Mouse (Mus musculus): ENCODE data around the gene Frrs1. TPM values are rescaled to one million over a fixed set of nuclear protein-coding genes. Genes with fewer than 3 reads are reported as not detected.
A peak's percentile ranks its signal among the peaks of the same experiment; 100 is the strongest.
"Not testable (repeated sequence)": the region's sequence is repeated elsewhere in the genome, so short reads cannot be mapped to it uniquely, and the experiment has no call there.

Frrs1 gene
- polyA plus RNA-seq (2015; fragmentation: Nextera tagmentation; extraction: Ambion mirVana) = 22.7 and 23.5 TPM in 2 replicates

DNA sequence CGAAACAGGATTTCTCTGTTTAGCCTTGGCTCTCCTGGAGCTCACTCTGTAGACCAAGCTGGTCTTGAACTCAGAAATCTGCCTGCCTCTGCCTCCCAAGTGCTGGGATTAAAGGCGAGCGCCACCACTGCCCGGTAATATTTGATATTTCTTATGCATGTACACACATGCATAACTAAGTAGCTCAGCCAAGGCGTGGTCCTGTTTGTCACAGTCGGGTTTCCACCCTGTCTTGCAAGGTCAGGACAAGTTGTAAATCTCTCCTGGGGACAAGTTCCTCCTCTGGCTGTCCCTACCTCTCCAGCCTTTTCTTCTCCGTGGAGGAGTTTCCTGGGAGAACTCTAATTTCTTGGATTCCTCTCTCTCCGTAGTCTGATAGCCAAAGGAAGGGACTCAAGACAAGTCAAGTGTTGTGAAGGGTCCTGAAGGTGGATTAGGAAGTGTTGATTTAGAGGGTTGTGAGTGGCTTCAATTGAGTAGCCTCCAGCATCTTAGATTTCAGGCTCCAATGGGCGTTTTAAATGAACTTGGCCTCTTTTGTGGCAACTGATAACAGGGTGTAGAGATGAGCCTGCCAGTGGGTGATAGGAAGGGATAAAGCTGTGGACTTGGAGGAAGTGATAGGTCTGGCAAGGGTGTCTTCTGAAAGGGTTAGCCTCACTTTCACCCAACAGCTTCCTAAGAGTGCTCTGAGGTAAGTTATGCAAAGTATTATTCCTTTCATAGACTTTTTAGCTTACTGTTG lies at the start of gene Frrs1:
Gene Frrs1, plus strand, starts transcription at position 524 of the 745 bp plus-strand sequence.
- no peak within 1 kb of the TSS for H3K27ac ChIP-seq
- no peak within 1 kb of the TSS for H3K4me2 ChIP-seq
- WGBS = 70% methylated on average over 9 of the region's 9 CpGs
- no peak within 1 kb of the TSS for H3K4me3 ChIP-seq (replicated peaks)
- ATAC-seq (replicated peaks; ENCODE audit: low FRiP score) = peak; percentile 60; the same call in 1 of the 2 replicates
- no peak within 1 kb of the TSS for H3K9ac ChIP-seq
- H3K9me3 ChIP-seq (replicated peaks) = no peaks in the 10 kb centered on the region
- H3K4me1 ChIP-seq = peaks cover 7% of the 10 kb centered on the region; the same call in 1 of the 2 replicates
- H3K27me3 ChIP-seq = no peaks in the 10 kb centered on the region
- H3K36me3 ChIP-seq = no peaks in the 10 kb centered on the region

DNA sequence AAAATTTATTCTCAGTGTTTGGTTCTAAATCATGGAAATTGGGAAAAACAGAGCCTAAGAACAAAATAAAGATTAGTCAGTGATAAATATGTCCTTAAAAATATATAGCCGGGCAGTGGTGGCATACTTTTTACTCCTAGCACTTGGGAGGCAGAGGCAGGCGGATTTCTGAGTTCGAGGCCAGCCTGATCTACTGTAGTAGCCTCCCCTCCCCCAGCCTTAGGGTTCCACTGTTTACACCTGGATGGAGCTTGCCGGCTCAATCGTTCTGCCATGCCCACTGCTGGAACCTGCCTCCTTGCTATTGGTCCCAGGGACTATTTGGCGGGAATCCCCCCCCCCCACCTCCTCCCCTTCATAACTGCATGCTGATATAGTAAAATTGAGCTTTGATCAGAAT lies 48.9 kb upstream of the Frrs1 start:
- H3K27me3 ChIP-seq; H3K27ac ChIP-seq; H3K9me3 ChIP-seq (replicated peaks); ATAC-seq (replicated peaks; ENCODE audit: low FRiP score); H3K36me3 ChIP-seq; H3K9ac ChIP-seq; H3K4me3 ChIP-seq (replicated peaks); H3K4me2 ChIP-seq: not testable (repeated sequence)
- WGBS = 80% methylated on average over 6 of the region's 6 CpGs
- H3K4me1 ChIP-seq = peaks cover 15% of the 10 kb centered on the region; the same call in 1 of the 2 replicates

DNA sequence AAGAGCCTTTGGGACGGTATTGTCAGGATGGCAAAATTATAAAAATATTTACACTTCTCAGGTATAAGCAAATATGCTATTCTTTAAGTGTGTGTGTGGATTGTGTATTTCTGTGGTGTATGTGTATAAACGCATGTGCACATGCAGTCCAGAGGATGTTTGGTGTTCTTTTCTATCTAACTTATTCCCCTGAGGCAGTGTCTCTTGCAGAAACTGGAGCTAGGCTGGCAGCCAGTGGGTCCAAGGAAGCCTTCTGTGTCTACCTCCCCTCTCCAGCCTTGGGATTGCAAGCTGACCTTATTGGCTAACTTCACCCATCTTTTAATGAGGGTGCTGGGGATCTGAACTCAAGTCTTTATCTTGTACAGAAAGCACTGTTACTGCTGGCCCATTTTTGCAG lies 46.3 kb upstream of the Frrs1 start:
- H3K27ac ChIP-seq = no peak overlapping the region
- H3K4me2 ChIP-seq = no peak overlapping the region
- H3K9ac ChIP-seq = no peak overlapping the region
- no peaks in the 10 kb centered on the region for H3K9me3 ChIP-seq (replicated peaks)
- H3K4me1 ChIP-seq = peaks cover 4% of the 10 kb centered on the region; the same call in 1 of the 2 replicates
- no peaks in the 10 kb centered on the region for H3K27me3 ChIP-seq
- no peak overlapping the region for H3K4me3 ChIP-seq (replicated peaks)
- ATAC-seq (replicated peaks; ENCODE audit: low FRiP score) = no peak
- 94% methylated on average over 2 of the region's 2 CpGs for WGBS
- no peaks in the 10 kb centered on the region for H3K36me3 ChIP-seq

DNA sequence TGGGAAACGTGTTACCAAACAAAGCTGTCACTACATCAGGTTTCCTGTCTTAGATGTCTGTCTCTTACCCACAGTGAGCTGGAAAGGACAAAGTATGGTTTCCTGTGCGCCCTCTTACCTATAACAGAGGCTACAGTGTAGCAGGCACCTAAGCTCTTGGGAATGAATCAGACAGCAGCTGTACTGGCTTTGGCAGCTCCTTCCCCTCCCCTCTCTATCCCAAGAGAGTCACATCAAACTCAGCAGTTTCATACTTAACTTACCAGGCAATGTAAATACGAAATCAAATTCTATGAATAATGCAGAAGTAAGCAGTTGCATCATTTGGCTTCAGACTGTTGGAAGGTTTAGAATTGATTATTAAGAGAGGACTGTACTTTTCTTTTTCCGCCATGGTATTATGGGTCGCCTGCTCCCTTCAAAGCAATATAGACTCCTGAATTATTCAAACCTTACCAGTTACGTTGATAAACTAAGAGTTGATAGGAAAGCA lies 43.9 kb upstream of the Frrs1 start:
- Histone ChIP-seq H3K9ac (no peak overlapping the region), H3K27me3 (no peaks in the 10 kb centered on the region), H3K27ac (no peak overlapping the region), H3K4me3 (replicated peaks) (no peak overlapping the region), H3K36me3 (no peaks in the 10 kb centered on the region), H3K4me1 (no peaks in the 10 kb centered on the region), H3K4me2 (no peak overlapping the region), H3K9me3 (replicated peaks) (no peaks in the 10 kb centered on the region)
- WGBS = 77% methylated on average over 6 of the region's 6 CpGs
- no peak for ATAC-seq (replicated peaks; ENCODE audit: low FRiP score)

DNA sequence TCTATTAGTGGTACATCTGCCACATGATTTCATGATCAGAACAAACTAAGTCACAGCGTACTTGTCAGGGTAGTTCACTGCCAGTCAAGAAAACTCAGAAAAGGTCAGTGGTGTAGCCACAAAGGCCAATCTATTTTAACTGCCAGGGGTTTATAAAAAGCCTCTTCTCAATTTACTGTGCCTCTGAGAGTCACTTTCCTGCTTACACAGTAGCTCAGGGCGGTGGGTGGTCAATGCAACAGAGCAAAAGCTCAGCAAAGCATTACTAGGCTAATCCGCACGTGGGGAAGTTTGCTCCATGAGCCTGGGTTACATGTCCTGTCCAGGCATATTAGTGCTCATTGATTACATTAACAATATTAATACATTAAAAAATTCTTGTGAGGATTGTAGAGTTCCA lies 43.3 kb upstream of the Frrs1 start:
- ATAC-seq (replicated peaks; ENCODE audit: low FRiP score) = no peak
- Histone ChIP-seq H3K36me3 (no peaks in the 10 kb centered on the region), H3K4me1 (no peaks in the 10 kb centered on the region), H3K27me3 (no peaks in the 10 kb centered on the region), H3K27ac (no peak overlapping the region), H3K4me3 (replicated peaks) (no peak overlapping the region), H3K9ac (no peak overlapping the region), H3K9me3 (replicated peaks) (no peaks in the 10 kb centered on the region), H3K4me2 (no peak overlapping the region)
- 72% methylated on average over 4 of the region's 4 CpGs for WGBS

DNA sequence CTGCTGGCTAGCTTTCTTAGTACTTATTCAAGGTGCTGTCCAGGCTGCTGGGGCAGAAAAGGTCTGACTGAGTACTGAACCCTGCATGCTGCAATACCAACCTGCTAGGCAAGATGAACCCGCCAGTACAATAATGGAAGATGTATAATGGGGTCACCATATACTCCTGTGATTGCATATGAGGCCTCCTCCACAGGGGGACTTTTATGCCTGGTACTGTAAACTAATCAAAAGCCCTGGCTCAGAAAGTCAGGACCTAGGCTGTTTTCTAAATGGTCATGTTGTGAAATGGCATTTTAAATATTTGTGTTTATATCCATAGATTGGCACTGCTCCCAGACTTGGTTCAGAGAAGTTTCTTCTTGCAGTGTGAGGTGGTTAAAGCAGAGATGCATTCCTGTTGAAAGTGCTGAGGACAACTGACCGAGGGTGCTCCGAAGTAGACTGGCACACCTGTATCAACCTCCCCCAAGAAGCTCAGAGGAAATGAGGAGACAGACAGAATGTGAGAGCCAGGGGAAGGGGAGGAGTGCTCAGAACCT lies 42.5 kb upstream of the Frrs1 start:
- H3K36me3 ChIP-seq = no peaks in the 10 kb centered on the region
- no peak overlapping the region for H3K4me2 ChIP-seq
- H3K9me3 ChIP-seq (replicated peaks) = no peaks in the 10 kb centered on the region
- no peak overlapping the region for H3K9ac ChIP-seq
- no peaks in the 10 kb centered on the region for H3K4me1 ChIP-seq
- H3K4me3 ChIP-seq (replicated peaks) = no peak overlapping the region
- WGBS = 85% methylated on average over 3 of the region's 3 CpGs
- H3K27me3 ChIP-seq = no peaks in the 10 kb centered on the region
- no peak for ATAC-seq (replicated peaks; ENCODE audit: low FRiP score)
- no peak overlapping the region for H3K27ac ChIP-seq

DNA sequence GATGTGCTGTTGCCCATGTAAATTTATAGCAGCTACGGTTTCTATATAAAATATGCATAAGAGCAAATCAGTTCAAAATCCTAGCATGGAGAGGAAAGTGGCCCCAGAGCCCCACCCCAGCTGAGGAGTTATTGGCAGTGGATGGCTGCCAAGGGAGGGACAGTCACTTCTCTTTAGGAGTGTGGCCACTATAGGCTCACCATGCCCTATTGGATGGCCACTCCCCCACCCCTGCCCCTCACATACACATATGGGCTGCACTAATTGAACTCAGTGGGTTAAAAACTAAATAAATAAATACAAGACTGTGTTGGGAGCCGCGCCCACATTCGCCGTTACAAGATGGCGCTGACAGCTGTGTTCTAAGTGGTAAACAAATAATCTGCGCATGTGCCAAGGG lies 42.0 kb upstream of the Frrs1 start:
- H3K9me3 ChIP-seq (replicated peaks) = no peaks in the 10 kb centered on the region

DNA sequence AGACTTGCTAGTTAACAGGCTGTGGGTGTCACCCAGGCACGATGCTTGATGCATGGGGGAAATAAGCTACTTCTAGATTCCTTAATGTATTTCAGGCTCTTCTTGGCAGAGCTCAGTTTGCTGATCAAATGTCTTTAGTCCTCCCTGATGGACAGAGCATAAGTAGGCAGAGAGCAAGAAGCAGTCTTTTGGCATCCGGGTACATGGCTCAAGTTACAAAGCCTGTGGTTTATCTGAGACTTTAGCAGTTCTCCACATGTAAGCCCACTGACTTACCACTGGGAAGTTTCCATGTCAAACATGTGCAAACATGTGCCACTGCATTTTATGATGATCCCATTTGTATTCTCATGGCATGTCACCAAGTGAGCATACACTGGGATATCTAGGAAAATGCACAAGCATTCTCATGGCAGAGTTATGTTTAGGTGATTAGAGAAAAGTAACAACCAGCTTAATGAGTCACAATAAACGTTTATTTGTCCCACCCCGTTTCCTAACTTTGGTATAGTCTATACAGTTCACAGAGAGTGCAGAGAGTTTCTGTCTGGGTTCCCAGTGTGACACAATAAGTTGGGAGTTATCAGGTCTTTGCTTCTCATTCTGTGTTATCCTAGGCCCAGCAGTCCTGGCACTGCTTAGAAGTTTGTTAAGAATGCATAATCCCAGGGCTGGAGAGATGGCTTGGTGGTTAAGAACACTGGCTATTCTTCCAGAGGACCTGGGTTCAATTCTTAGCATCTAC lies 32.6 kb upstream of the Frrs1 start:
- ATAC-seq (replicated peaks; ENCODE audit: low FRiP score) = no peak
- H3K4me3 ChIP-seq (replicated peaks) = no peak overlapping the region
- H3K4me1 ChIP-seq = no peaks in the 10 kb centered on the region
- H3K36me3 ChIP-seq = no peaks in the 10 kb centered on the region
- H3K4me2 ChIP-seq = no peak overlapping the region
- no peaks in the 10 kb centered on the region for H3K9me3 ChIP-seq (replicated peaks)
- no peak overlapping the region for H3K27ac ChIP-seq
- 71% methylated on average over 4 of the region's 4 CpGs for WGBS
- no peak overlapping the region for H3K9ac ChIP-seq
- no peaks in the 10 kb centered on the region for H3K27me3 ChIP-seq

More for the DNA sequence above, 42.0 kb upstream of the Frrs1 start:
- no peak overlapping the region for H3K9ac ChIP-seq
- H3K36me3 ChIP-seq = no peaks in the 10 kb centered on the region
- WGBS = 98% methylated on average over 7 of the region's 7 CpGs
- no peak overlapping the region for H3K4me2 ChIP-seq
- no peak for ATAC-seq (replicated peaks; ENCODE audit: low FRiP score)
- no peak overlapping the region for H3K27ac ChIP-seq
- H3K4me1 ChIP-seq = no peaks in the 10 kb centered on the region
- H3K27me3 ChIP-seq = no peaks in the 10 kb centered on the region
- H3K4me3 ChIP-seq (replicated peaks) = no peak overlapping the region

DNA sequence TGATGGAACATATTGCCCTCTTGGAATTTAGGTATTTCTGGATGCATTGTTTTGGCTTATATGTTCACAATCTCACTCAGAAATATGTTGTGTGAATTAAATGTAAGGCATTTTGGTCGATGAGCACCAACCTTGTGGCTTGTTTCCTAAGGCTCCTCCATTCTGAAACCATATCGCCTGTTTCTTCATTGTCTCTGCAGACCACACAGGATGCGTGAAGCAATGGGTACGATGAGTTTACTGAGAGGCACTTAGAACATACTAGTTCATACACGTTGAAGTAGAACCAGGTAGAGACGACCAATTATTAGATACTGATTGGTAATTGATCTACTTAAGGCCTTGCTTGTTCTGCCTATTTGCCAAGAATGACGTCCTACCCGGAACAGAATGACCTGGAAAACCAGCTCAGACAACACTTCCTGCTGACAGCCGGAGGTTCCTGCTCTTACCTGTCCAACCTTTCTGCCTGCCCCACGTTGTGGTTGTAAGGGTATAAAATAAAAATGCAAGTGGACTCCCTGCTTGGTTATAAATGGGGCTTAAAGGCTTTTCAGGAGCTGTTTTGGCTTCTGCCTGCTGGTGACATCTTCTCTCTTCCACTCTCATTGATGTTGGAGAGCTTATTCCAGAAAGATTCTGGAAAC lies 29.9 kb upstream of the Frrs1 start:
- Histone ChIP-seq H3K27ac (no peak overlapping the region), H3K36me3 (no peaks in the 10 kb centered on the region), H3K4me2 (no peak overlapping the region), H3K9ac (no peak overlapping the region), H3K4me1 (no peaks in the 10 kb centered on the region), H3K9me3 (replicated peaks) (no peaks in the 10 kb centered on the region), H3K4me3 (replicated peaks) (no peak overlapping the region), H3K27me3 (no peaks in the 10 kb centered on the region)
- 88% methylated on average over 10 of the region's 10 CpGs for WGBS
- no peak for ATAC-seq (replicated peaks; ENCODE audit: low FRiP score)

DNA sequence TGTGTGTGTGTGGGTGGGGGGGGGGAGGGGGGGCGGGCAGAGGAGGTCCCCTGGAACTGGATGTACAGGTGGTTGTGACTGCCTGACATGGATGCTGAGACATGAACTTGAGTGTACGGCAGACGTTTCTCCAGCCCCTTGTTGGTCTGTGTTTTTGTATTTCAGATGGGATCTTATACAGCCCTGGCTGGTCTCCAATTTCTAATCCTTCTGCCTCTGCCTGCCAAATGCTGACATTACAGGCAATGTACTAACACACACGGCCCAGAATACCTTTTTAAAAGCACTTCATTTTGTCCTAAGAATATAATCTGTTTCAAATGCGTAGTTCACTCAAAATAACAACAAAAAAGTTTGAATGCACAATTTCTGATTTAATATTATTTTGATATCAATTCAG lies 27.9 kb upstream of the Frrs1 start:
- H3K9ac ChIP-seq = no peak overlapping the region
- no peak overlapping the region for H3K4me3 ChIP-seq (replicated peaks)
- WGBS = 74% methylated on average over 5 of the region's 5 CpGs
- no peaks in the 10 kb centered on the region for H3K36me3 ChIP-seq
- H3K4me2 ChIP-seq = no peak overlapping the region
- H3K27ac ChIP-seq = no peak overlapping the region
- no peaks in the 10 kb centered on the region for H3K27me3 ChIP-seq
- 0 out of 2 replicates have a peak, but pooled peaks cover 4% of the 10 kb centered on the region for H3K4me1 ChIP-seq
- ATAC-seq (replicated peaks; ENCODE audit: low FRiP score) = no peak
- no peaks in the 10 kb centered on the region for H3K9me3 ChIP-seq (replicated peaks)

DNA sequence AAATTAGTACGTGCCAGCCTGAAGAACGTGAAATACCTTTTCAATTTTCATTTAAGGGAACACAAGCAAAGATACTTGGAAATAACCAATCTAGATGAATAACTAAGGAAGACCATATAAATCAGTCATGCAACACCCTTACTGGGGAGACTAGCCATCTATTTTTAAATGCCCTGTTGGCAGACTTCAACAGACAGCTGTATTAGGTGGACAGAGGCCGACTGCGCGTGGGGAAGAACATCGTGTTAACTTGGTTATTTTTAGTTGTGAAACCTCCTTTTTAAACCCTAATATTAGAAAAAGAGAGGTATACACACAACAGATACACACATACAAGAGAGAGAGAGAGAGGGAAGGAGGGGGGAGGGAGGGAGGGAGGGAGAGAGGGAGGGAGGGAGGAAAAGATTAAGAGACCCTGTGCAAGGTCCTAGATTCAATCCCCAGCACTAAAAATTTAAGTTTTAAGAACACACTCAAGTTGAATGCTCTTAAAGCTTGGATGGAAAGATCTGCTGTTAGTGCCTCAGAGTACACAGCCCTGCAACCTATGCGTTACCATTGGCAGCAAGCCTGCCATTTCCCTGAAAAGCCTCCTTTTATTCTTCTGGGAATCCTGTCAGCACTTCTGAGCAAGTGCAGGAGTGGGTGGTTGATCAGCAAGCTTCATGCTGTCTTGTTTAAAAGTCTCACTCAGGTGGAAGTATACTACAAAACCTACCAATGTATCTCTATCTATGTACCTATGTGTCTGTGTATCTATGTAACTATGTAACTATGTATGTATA lies 26.5 kb upstream of the Frrs1 start:
- Histone ChIP-seq H3K9ac (no peak overlapping the region), H3K36me3 (no peaks in the 10 kb centered on the region), H3K4me1 (0 out of 2 replicates have a peak, but pooled peaks cover 4% of the 10 kb centered on the region), H3K27ac (no peak overlapping the region), H3K4me2 (no peak overlapping the region), H3K9me3 (replicated peaks) (no peaks in the 10 kb centered on the region), H3K4me3 (replicated peaks) (no peak overlapping the region), H3K27me3 (no peaks in the 10 kb centered on the region)
- ATAC-seq (replicated peaks; ENCODE audit: low FRiP score) = no peak
- 85% methylated on average over 7 of the region's 7 CpGs for WGBS
